Mouse (Mus musculus): ENCODE results near the gene Mnat1.
"Not testable (repeated sequence)": the region's sequence is repeated elsewhere in the genome, so short reads cannot be mapped to it uniquely, and the experiment has no call there.

Mnat1 gene

DNA sequence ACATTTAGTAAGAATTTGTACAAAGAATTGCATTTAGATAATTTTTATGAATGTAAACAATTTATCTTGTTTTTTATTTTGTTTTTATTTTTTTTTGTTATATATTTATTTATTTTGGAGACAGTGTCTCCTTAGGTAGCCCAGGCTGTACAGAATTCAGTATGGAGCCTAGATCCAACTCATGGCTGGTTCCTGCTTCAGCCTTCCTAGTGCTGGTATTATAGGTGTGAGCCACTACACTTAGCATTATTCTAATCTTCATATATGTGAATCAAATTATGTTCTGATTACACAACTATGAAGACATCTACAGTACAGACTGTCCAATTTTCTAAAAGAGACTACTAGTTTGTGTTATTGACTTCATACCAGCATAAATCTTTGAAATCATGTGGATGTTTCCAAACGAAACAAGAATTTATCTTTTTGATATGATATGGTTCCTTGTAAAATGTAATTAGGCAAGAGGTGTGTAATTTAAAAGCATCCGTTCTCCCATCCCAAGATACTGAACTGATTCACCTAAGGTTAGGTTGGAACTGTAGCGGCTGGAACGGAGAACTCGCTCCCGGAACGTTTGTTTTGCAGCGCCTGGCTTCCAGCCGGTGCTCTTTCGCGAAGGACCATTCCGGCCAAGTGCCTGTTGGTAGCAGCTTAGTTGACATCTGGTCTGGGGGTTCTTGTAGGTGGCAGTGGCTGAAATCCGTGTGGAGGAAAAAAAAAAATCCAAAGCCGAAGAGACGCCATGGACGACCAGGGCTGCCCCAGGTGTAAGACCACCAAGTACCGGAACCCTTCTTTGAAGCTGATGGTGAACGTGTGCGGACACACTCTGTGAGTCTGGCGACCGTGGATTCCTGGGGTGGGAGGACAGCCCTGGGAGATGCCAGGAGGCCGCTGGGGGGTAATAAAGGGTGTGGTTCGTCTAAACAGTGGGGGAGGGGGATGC is at the start of gene Mnat1:
Gene Mnat1 (plus strand): TSS at position 625 of the 949 bp plus-strand sequence.
- peak; percentile 95 for ATAC-seq (ENCODE audit: insufficient number of reproducible peaks, low FRiP score, low TSS enrichment)

DNA sequence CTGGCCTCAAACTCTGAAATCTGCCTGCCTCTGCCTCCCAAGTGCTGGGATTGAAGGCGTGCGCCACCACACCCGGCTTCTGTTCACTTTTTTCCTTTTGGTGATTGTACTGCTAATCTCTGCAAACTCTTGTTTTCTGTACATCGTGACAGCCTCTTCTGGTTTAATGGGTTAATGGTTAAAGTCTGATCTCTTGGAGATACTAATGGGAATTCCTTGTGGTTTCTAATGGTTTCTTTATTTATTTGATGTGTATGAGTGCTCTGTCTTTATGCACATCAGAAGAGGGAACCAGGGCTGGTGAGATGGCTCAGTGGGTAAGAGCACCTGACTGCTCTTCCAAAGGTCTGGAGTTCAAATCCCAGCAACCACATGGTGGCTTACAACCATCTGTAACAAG is 41.7 kb upstream of the Mnat1 start:
- not testable (repeated sequence) for ATAC-seq (ENCODE audit: insufficient number of reproducible peaks, low FRiP score, low TSS enrichment)

DNA sequence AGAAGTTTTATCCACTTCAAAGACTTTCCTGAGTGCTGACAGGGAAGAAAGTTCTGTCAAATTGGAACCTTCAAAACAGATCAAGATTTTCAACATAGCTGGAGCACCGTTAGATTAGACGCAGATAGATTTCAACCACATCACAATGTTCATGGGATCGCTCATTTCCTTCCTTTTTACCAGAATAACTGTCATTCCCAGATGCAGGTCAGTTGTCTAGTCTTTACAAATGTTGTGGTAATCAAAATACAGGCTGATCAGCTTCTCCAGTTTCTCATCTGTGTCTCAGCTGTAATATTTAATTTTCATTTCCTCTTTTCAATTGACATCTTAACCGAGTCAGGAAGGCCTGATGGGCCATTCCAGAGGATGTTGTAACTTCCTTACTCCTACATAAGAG is 39.7 kb upstream of the Mnat1 start:
- ATAC-seq (ENCODE audit: insufficient number of reproducible peaks, low FRiP score, low TSS enrichment) = no peak

DNA sequence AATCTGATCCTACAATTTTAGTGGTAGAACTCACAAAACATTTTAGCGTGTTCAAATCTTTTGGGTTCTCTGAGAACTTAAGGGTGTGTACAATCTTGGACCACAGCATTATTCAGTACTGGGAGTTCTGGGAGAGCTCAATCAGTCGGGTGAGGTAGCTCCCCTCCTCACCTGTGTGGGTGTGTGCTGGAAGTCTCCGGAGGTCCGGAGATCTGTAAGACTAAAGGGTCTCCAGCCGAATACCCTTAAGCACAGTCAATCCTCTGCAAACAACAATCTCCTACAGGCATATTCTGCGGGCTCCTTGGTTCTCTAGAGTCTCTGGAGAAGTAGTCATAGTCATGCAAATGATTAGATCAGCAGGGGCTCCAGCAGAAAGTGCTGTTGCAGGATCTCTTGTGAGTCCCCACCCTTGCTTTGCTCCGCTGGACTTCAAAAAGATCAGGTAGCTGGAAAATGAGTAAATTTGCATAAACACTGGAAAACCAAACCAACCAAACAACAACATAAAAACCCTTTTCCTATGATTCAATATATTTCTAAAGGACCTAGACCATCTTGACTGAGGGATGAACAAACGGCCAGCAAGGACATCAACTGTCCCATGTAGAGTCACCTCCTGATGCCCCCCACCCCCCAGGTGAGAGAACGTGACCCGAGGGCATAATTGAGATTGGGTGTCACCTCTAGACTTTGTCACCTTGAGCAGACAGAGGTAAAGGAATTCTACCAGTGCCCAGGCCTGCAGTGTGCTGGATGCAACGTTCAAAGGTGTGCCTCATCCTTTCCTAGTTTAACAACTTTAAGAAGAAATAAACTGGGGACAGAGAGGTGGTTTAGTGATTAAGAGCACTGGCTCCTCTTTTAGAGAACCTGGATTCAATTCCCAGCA is 37.5 kb upstream of the Mnat1 start:
- ATAC-seq (ENCODE audit: insufficient number of reproducible peaks, low FRiP score, low TSS enrichment) = no peak

DNA sequence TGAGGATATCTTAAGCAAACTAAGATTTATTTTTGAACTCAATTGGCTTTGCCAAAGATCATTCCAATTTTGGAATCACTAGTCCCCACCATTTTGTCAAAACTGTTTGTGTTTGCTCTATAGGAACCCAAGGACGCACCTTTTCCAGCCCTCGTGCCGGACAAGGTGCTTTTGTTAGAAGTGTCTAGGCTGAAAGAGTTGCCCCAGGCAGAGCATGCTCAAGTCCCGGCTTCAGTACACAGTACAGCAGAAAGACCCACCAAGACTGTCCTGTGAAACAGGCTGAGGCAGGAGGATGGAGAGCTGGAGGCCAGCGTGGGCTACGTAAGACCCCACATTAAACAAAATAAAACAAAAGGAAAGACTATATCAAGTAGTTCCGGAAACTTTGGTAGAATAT is 36.4 kb upstream of the Mnat1 start:
- no peak for ATAC-seq (ENCODE audit: insufficient number of reproducible peaks, low FRiP score, low TSS enrichment)

DNA sequence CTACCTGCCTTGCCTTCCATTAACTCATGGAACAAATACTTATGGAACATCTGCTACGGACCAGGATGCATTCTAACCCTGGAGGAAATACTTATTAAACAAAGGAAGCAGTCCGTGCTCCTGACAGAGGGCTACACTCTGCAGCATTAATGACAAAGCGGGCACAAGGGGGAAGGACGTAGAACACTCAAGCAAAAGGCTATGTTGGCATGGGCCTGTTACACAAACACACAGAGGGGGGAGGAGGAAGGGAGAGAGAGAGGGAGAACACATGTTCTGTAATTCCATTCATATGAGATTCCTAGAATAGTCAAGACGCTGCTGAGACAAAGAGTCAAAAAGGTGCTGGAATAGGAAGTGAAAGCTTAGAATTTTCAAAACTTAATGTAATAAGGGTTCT is 35.0 kb upstream of the Mnat1 start:
- ATAC-seq (ENCODE audit: insufficient number of reproducible peaks, low FRiP score, low TSS enrichment) = no peak

DNA sequence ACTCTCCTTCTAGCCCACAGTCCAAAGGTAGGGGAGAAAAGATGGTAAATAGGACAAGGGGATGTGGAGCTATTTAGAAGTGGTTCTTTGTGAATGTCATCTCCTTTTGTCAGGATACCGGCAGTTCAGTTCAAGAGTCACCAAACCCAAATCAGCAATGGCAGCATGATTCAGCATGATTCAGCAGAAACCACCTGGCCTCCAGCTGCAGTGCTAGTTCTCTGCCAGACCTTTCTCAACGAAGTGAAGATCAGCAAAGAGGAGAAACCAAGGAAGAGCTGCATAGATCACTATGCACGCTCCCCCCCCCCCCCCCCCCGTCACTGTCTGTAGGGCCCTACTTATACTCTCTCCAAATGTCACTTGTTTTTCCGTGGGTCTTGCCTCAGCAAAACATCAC is 34.6 kb upstream of the Mnat1 start:
- ATAC-seq (ENCODE audit: insufficient number of reproducible peaks, low FRiP score, low TSS enrichment) = no peak

DNA sequence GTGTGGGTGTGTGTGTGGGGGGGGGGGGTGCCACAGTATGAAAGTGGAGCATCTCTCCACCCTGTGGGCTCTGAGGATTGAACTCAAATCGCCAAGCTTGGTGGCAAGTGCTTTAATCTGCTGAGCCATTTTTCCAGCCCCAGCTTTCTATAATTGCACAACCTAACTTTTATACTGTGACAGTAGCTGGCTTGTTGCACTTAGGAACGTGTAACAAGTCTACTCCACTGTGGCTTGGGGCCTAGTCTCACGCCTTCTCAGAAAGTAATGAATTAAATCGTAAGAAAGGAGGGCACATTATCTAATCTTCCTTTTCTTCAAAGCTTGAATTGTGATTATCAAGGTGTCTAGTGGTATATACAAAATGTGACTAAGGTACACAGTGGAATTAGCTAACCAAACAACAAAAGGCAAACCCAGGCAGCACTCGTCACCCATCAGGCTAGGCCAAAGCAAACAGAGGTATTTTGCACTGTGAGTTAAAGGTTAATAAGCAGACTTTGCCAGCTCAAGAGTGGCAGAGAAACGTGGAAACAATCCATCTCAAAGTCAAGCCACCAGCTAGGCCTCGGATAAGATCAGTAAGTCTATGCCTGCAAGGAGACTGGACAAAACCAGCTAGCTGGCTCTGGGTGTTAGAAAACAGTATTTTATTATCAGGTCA is 32.7 kb upstream of the Mnat1 start:
- ATAC-seq (ENCODE audit: insufficient number of reproducible peaks, low FRiP score, low TSS enrichment) = no peak

DNA sequence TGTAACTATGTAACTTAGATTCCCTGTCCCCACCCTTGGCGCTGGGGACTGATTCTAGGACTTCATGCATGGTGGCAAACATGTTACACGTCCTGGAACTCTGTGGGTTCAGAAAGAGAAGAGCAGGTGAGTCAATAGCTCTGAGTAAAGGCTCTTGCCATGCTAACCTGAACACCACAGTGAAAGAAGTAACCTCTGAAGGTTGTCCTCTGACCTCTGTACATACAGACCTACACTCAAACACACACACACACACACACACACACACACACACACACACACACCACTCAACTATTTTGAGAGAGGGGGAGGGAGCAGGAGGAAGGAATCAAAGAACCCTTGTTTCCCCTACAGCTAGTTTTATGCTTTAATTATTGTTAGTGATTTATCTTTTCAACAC is 29.3 kb upstream of the Mnat1 start:
- no peak for ATAC-seq (ENCODE audit: insufficient number of reproducible peaks, low FRiP score, low TSS enrichment)

DNA sequence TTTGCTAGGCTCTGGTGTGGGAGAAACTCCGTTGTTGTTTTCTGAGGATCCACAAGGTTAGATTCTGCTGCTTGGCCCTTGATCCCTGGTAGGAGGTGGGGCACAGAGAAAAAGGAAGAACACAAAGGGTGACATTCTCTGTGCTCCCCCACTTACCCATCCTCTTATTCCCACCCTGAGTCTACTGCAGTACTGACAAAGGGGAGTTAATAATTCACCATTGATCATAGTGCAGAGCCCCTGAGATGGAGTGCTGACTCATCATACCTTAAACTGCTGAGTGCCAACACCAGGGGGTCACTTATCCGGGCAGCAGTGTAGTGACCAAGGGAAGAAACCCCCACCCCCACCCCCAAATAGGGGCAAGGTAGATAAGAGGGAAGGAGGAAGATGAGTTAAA is 28.9 kb upstream of the Mnat1 start:
- no peak for ATAC-seq (ENCODE audit: insufficient number of reproducible peaks, low FRiP score, low TSS enrichment)

DNA sequence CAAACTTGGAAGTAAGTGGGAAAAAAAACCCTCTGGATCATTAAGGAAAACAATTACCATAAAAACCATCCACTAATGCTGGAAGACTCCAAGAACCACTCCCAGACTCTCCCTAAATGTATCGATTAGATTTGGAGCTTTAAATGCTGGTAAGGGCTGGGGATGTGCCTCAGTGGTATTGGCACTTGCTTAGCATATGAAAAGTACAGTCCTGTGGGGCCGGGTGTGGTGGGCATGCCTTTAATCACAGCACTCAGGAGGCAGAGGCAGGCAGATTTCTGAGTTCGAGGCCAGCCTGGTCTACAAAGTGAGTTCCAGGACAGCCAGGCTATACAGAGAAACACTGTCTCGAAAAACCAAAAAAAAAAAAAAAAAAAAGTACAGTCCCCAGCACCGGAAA is 27.3 kb upstream of the Mnat1 start:
- not testable (repeated sequence) for ATAC-seq (ENCODE audit: insufficient number of reproducible peaks, low FRiP score, low TSS enrichment)

DNA sequence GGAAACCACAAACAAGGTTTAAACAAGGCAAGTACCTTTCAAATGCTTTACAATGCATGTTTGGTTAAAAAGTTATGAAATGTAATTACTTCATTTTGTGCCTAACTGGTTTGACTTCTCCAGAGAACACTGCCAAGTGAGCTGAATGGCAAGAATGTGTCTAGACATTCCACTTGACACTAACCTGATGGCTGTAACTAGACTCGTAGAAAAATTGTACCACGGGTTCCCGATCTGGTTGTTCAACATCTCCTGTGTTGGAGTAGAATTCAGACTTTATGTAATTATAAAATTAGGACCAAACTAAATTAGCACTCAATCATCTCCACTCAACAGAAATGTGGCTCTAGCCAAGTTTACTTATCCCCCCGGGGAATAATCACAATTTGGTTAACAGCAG is 24.9 kb upstream of the Mnat1 start:
- no peak for ATAC-seq (ENCODE audit: insufficient number of reproducible peaks, low FRiP score, low TSS enrichment)

DNA sequence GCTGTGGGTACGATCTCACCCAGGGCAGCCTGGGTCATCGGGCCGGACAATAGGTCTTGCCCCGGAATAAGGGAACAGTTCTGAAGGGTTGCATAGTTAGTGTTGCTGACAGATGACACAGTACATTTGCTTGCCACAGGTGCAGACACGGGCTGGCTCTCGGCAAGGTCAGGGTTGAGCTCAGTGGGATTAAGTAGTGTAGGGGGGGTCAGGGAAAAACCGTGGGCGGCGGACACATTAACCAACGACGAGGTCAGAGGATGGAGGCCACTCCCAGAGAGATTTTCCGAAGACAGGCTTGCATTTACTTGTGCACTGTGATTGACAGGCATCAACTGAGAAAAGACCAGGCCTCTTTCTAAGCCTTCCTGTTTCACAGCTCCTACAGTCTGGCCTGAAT is 19.8 kb upstream of the Mnat1 start:
- ATAC-seq (ENCODE audit: insufficient number of reproducible peaks, low FRiP score, low TSS enrichment) = no peak

DNA sequence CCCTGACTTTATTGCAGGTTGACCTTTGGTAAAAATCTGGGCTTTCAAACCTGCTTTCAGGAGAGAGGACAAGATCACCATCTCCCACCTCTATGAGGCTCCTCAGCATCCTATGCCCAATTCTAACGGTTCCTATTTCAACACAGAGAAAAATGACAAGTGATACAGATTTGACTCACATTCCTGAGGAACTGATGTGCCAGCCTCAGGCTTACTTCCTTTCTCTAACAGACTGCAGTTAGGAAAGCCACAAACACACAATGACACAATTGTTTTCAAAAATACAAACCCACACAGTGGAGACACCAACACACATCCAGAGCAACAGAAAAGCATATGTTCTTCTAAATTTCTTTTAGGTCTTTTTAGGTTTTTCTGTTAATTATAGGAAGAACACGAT is 15.7 kb upstream of the Mnat1 start:
- ATAC-seq (ENCODE audit: insufficient number of reproducible peaks, low FRiP score, low TSS enrichment) = no peak

DNA sequence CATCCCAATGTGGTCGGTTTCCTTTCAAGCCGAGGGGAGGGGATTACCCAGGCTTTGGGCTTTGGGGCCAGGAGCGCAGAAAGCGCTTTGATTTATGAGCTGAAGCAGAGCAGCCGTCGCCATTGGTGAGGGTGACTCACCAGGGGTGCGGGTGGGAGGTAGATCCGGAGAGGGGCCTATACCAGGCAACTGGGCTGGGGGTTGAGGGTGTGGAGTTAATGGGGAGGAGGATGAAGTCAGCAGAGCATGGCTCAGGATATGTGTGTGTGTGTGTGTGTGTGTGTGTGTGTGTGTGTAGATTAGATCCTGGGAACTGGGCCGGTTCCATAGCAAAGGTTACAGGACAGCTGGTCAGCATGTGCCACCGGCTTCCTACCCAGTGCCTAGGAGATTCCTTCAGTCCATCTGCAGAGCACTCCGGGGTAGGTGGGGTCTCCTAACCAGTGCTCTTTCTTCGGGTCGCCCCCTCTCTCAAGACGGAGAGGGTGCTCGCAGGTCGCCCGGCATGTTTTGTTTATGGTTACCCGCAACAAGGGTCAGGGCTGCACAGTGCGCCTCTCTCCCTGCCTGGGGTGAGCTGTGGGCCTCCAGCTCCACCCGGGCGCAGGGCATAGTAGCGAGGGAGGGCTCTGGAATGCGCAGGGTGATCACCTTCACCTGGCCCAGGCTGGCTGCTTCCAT is 12.9 kb upstream of the Mnat1 start:
- ATAC-seq (ENCODE audit: insufficient number of reproducible peaks, low FRiP score, low TSS enrichment) = no peak

DNA sequence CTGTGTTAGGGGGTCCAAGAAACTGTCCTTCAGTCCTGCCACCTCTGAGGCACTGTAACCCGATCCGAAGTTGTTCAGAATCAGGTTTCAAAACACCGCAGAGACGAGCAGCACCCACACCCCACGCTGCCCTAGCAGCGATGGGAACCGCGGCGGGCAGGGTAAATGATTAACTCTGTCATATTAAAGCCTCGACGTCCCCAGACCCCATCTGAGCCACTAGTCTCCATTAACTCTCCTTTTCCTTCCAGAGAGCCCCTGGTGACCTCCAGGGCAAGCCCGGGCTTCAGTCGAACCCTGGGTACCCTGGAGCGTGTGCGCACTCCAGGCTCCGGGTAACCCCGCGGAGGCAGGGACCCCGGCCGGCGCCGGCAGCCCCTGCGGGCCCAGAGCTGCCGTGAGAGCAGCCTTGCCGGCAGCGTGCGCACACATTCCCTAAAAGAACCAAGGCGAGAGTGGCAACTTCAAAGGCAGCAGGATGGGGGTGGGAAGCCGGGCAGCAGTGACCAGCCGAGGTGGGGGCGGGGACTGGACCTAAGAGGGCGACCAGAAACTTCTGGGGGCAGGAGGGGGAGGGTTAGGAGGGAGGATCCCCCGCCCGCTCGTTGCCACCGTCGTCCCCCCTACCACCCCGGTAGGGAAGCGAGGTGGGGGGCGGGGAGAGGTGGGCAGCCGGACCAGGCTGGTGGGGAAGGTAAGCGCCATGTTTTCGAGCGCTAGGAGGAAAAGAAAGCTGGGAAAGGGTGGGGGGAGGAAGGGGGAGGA is 11.8 kb upstream of the Mnat1 start:
- ATAC-seq (ENCODE audit: insufficient number of reproducible peaks, low FRiP score, low TSS enrichment) = no peak

DNA sequence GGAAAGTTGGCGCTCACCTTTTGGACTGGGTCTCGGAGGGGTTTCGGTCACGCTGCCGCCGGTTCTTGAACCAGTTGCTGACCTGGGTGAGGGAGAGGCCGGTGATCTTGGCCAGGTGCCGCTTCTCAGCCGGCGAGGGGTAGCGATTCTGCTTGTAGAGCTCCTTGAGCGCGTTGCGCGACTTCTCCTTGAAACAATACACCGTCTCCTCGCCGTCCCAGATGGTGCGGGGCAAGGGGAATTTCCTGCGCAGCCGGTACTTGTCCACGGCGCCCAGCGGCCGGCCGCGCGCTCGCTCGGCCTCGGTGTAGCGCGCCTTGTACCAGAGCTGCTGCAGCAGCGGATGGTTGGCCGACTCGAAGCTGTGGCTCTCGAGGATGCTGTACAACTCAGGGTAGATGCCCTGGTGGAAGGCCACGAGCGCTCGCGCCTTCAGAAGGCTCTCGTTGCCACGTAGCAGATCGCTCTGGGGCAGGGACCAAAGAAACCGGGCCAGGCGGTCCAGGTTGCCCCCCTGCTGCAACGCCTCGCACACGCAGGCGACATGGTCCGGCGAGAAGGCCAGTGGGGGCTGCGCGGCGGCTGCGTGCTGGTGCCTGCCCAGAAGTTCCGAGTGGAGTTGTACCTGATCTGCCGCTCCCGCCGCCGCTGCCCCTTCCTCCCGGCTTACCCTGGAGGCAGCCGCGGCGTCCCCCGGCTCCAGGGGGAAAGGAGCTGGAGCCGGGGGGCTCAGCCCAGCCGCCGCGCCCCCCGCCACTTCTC is 11.0 kb upstream of the Mnat1 start:
- peak; percentile 56 for ATAC-seq (ENCODE audit: insufficient number of reproducible peaks, low FRiP score, low TSS enrichment)

DNA sequence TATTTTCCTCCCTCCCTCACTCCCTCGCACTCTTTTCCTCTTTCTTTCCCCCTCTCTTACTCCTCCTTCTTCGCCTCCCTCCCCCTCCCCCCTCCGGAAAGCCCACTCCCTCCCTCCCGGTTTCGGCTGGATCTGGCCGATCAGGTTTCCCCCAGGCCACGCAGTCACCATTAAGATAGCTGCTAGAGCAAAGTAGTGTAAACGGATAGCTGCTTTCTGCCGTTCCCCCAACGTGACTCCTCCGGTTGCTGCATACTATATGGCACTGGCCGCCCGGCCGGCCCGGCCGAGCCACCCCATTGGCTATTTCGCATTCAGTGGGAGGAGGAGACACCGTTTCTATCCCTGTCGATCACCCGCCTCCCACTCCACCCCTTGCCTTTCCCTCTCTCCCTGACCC is 10.3 kb upstream of the Mnat1 start, which contains the start of gene Six4:
Gene Six4 (minus strand): TSS at position 261 of the 400 bp plus-strand sequence.
- peak; percentile 96 for ATAC-seq (ENCODE audit: insufficient number of reproducible peaks, low FRiP score, low TSS enrichment)

DNA sequence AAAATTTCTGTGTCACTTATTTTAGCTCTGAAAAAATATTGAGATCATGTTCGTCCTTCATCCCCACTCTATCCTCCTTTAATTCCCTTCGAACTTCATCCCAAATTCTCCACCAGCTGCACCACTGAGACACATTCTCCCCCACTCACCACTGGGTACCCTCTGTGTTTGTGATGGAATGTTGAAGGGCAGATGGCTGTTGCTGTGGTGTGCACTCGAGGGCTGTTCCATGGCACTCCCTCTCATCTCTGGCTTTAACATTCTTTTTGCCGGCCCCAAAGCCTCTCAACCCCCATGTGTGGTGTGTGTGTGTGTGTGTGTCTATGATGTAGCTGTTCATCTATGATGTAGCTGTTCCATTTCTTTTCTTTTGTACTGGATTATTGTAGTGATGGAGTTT is 1.7 kb downstream of the Mnat1 start:
- no peak for ATAC-seq (ENCODE audit: insufficient number of reproducible peaks, low FRiP score, low TSS enrichment)

Measured in cerebellum, adult (tissue).